Mouse (Mus musculus): ENCODE results near the gene Mpv17l2.

DNA sequence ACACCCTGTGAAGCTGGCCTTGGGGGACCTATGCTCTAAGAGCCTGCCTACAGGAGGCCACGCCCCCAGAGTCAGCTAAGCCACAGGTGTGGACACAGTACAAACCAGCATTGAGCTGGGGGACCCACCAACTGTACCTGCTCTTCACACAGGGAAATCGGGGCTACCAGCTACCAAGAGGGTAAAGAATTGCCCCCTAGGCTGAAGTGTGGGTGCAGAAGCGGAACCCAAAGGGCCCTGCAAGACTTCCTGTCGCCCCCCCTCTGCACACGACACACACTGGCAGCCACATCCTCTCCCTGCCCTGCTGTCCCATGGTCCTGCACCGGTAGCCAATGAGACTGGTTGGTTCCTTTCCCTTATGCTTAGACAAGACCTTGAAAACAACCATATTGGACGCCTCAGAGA lies 30.6 kb upstream of the Mpv17l2 start:
- TF ChIP-seq GATA1 (IDR thresholded peaks at IDR 0.05; ENCODE audit: borderline replicate concordance, low read length) (no peak), FLI1 (IDR thresholded peaks at IDR 0.05; ENCODE audit: low read length) (no peak)

Measured in megakaryocyte, embryonic 14.5 days (primary cell).